Mouse (Mus musculus) erythroblast, embryonic 14.5 days (primary cell): ENCODE measurements around the gene Itk.

ENCODE experiments used
- GATA1 ChIP-seq: IDR thresholded peaks from 2 replicates; pipeline ENCODE4 v1.6.1; 2012; ENCODE audit warnings: low read length, inconsistent platforms, mixed read lengths
- TAL1 ChIP-seq: IDR thresholded peaks from 3 replicates; pipeline ENCODE4 v1.6.1; 2012; ENCODE audit warnings: low read length, inconsistent platforms, mixed read lengths

DNA sequence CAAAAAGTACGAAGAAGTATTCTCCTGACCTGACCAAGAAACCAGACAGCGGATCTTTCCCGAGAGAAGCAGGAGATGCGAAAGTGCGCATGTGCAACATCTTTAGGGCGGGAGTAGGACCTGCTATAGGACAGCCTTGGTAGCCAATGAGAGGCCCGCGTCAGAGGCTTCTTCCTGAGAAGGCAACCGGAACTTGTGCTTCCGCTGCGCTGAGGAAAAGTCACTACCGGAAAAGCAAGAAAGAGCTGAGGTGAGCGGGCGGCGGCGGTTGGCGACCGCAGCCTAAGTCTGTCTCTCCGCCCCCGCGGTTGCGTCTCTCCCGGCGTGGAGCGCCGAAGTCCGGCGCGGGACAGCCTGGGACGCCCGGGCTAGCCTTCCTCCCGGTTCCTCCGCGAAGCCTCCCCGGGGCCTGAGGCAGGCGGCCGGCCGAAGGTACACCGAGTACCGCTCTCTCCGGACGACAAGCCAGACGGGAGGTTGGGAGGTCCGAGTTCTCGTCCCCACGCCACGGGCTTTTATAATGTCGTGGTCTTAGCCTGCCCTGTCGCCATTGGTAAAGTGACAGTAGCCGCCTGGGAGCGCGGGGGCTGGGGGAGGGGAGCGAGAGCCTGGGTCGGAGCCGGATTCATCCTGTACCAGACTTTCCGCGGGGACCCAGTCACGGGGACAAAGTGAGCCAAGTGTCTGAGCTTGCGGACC is 47.6 kb upstream of the Itk start, which contains the start of gene Med7:
- no peak for TF ChIP-seq GATA1
- no peak for TF ChIP-seq TAL1
